Mouse (Mus musculus) myocyte (in vitro differentiated cells): ENCODE results near the gene Scg5. TPM values are rescaled to one million over a fixed set of nuclear protein-coding genes. Genes with fewer than 3 reads are reported as not detected.

Source experiments
- H3K27me3 ChIP-seq: one replicate; pipeline ENCODE4 v1.6.1; 2011; ENCODE audit not compliant: control insufficient read depth, insufficient read depth, insufficient read length
- H3K36me3 ChIP-seq: one replicate; pipeline ENCODE4 v1.6.1; 2011; ENCODE audit not compliant: control insufficient read depth, insufficient read depth
- H3K4me2 ChIP-seq: one replicate; pipeline ENCODE4 v1.6.1; 2011; ENCODE audit warnings: low read depth, control low read depth
- H3K4me3 ChIP-seq: one replicate; pipeline ENCODE4 v1.5.1; 2011; ENCODE audit warnings: mild to moderate bottlenecking, control low read depth, moderate library complexity
- H3K79me2 ChIP-seq: one replicate; pipeline ENCODE4 v1.6.1; 2011; ENCODE audit not compliant: control insufficient read depth, insufficient read depth
- H3ac ChIP-seq: one replicate; pipeline ENCODE4 v1.6.1; 2011; ENCODE audit not compliant: control insufficient read depth, insufficient read length
- CEBPB ChIP-seq: IDR thresholded peaks from 2 replicates; pipeline ENCODE4 v1.6.1; 2011; ENCODE audit warnings: mild to moderate bottlenecking, moderate library complexity; ENCODE audit not compliant: poor library complexity, insufficient read depth, severe bottlenecking
- E2F4 ChIP-seq: IDR thresholded peaks from one replicate; pipeline ENCODE4 v1.6.1; 2011; ENCODE audit warnings: mild to moderate bottlenecking, control low read depth, moderate library complexity; ENCODE audit not compliant: insufficient read depth
- MAX ChIP-seq: IDR thresholded peaks from one replicate; pipeline ENCODE4 v1.6.1; 2011; ENCODE audit warnings: low read depth, mild to moderate bottlenecking, control low read depth
- MYOD1 ChIP-seq, 3 experiments: IDR thresholded peaks; one replicate each; pipeline ENCODE4 v1.6.1; 2011; ENCODE audit warnings: control low read depth in 2 of 3, low read depth in 2 of 3, mild to moderate bottlenecking in 2 of 3, moderate library complexity in 1 of 3; ENCODE audit not compliant: insufficient read length in 2 of 3, control insufficient read depth in 1 of 3
- MYOG ChIP-seq, 3 experiments: IDR thresholded peaks; one replicate each; pipeline ENCODE4 v1.6.1; 2011; ENCODE audit warnings: control low read depth in 2 of 3, low read depth in 2 of 3, mild to moderate bottlenecking in 2 of 3; ENCODE audit not compliant: insufficient read length in 2 of 3, control insufficient read depth in 1 of 3, insufficient read depth in 1 of 3
- POLR2A ChIP-seq: IDR thresholded peaks from one replicate; pipeline ENCODE4 v1.6.1; 2011; ENCODE audit warnings: low read depth, mild to moderate bottlenecking, control low read depth, moderate library complexity; ENCODE audit not compliant: insufficient read length
- REST ChIP-seq: IDR thresholded peaks from one replicate; pipeline ENCODE4 v1.6.1; 2011; ENCODE audit warnings: mild to moderate bottlenecking, control low read depth, moderate library complexity; ENCODE audit not compliant: insufficient read depth, insufficient read length
- SRF ChIP-seq: IDR thresholded peaks from one replicate; pipeline ENCODE4 v1.6.1; 2011; ENCODE audit warnings: low read depth; ENCODE audit not compliant: control insufficient read depth, insufficient read length
- TCF12 ChIP-seq: IDR thresholded peaks from one replicate; pipeline ENCODE4 v1.6.1; 2011; ENCODE audit warnings: mild to moderate bottlenecking, control low read depth; ENCODE audit not compliant: poor library complexity, insufficient read depth, severe bottlenecking
- TCF3 ChIP-seq: IDR thresholded peaks from one replicate; pipeline ENCODE4 v1.6.1; 2011; ENCODE audit warnings: low read depth, control low read depth; ENCODE audit not compliant: insufficient read length
- USF1 ChIP-seq: IDR thresholded peaks from one replicate; pipeline ENCODE4 v1.6.1; 2011; ENCODE audit warnings: low read depth, mild to moderate bottlenecking, control low read depth, moderate library complexity
- polyA plus RNA-seq: library from polyadenylated mRNA; unstranded; fragments of >200 nt; fragmentation: generic; extraction: Trizol; gene quantifications from one replicate; pipeline ENCODE4 v1.2.1, GENCODE M21; 2012; ENCODE audit warnings: missing spikeins

Scg5 gene
- polyA plus RNA-seq, 1 experiment, result 0.08 TPM

DNA sequence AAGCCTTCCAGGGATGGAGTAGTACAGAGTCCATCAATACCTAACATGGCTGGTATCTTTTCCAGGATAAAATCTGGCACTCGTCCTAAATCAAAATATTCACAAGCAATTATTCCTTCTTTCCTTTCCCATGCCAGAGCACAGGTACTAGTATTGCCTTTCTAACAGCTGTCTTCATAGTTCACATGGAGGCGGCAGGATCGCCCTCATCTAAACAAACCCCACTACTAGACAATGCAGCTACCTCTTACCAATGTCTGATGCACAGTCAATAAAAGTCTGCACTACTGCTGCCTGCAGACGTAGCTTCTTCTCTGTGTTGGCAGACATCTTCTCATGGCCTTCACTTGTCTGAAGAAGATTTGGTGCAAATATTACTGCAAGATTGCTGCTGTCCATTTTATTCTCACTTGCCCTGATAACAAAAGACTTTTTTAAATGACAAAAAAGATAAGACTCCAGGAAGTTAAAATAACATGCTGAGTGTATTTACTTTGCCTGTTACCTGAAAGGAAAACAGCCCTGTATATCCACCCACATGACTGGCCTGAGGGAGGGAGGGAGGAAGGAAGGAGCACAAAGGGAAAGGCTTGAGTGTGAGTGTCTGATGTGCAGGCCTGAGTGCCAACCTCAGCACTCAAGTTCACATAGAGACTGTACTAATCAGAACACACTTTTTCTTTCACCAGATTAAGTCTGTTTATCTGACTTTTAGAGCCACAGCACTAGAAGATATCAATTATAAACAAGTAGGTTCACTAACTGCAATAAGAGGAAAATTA lies 12.9 kb upstream of the Scg5 start:
- Histone ChIP-seq H3K27me3 (no peaks in the 10 kb centered on the region), H3K4me3 (no peak overlapping the region), H3K4me2 (no peak overlapping the region), H3ac (no peak overlapping the region), H3K79me2 (peaks cover 37% of the 10 kb centered on the region), H3K36me3 (peaks cover 50% of the 10 kb centered on the region)
- TF ChIP-seq MYOG (IDR thresholded peaks at IDR 0.05; ENCODE audit: control insufficient read depth in 1 of 3, insufficient read depth in 1 of 3, insufficient read length in 2 of 3, low read depth in 2 of 3), result no peak
- TF ChIP-seq POLR2A, result no peak
- no peak for TF ChIP-seq TCF12
- TF ChIP-seq MAX, result no peak
- TF ChIP-seq USF1, result no peak
- TF ChIP-seq SRF, result no peak
- no peak for TF ChIP-seq E2F4
- TF ChIP-seq REST, result no peak
- no peak for TF ChIP-seq MYOD1 (IDR thresholded peaks at IDR 0.05; ENCODE audit: control insufficient read depth in 1 of 3, insufficient read length in 2 of 3, low read depth in 2 of 3)
- no peak for TF ChIP-seq TCF3

DNA sequence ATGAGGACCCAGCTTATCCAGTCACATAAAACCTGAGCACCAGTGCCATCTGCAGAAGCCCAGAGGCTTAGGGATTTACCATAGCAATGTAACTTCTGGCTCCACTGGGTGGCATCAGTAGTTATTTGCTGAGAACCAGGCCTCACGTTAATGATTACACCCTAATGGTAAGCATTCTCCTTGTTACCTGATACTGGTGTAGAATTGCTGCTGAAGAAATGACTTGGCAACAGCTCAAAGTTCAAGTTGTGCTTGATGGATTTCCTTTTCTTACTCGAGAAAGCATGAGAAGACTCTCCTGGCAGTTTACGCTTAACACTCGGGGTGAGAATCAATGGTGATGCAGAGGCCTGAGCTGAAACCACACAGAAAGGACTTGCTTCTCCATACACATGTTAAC lies 10.6 kb upstream of the Scg5 start:
- Histone ChIP-seq H3K4me3 (no peak overlapping the region), H3K36me3 (peaks cover 68% of the 10 kb centered on the region), H3K79me2 (peaks cover 14% of the 10 kb centered on the region), H3K27me3 (no peaks in the 10 kb centered on the region), H3ac (no peak overlapping the region), H3K4me2 (no peak overlapping the region)
- TF ChIP-seq MAX (no peak), E2F4 (no peak)

DNA sequence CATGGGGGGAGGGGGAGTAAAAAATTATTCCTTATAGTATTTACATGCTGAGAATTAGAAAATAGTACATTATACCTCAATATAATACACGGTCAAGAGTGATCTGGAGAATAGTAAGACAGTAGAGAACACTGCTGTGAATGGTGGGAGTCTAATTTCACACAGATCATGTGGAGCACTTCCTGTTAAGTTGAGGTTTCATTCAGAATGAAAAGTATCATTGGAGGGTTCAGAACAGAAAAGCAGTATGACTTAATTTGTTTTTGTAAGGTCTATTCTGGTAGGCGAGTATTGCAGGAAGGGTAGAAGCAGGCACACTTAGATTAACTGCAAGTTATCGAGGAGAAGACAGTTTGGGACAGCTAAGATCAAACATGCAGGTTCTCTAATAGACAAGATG lies 6.3 kb upstream of the Scg5 start:
- Histone ChIP-seq H3K4me3 (no peak overlapping the region), H3K27me3 (no peaks in the 10 kb centered on the region), H3K36me3 (peaks cover 70% of the 10 kb centered on the region), H3K4me2 (no peak overlapping the region), H3K79me2 (no peaks in the 10 kb centered on the region), H3ac (no peak overlapping the region)
- no peak for TF ChIP-seq POLR2A

DNA sequence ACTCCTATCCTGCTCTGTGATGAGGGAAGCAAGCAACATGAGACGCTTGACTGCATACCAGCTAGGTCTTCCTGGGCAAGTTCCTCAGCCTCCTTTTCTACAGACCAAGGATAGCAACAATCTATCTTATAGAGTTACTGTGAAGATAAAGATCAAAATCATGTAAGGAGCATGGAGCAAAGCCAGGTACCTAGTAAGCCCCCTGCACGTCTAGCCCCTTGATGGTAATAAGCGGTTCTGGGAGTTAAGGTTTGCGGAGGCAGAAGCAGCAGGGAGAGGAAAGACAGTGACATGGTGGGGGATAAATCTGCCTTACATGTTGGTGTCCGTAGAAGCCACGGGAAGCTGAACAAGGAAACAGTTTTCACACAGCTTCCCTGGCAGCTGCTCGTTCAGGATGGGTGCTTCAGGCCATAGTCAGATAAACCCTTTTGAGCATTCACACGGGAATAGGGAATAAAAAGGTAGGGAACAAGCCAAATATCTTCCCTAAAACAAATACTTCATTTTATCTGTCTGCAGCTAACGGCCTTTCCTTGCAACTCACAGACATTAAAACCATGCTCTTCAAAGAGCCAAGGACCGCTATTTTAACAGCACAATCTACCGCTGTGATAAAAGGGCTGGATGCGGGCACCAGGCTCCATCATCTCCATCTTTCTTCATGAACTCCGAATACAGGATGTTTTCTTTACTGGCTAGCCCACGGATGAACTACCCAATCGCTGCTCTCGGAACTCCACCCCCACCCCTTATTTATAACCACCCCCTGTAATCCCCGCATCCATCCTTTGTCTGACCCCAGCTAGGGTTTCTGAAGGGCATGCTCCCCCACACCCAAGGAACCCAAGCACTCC lies 607 bp downstream of the Scg5 start:
- Histone ChIP-seq H3K27me3 (no peaks in the 10 kb centered on the region), H3K79me2 (no peaks in the 10 kb centered on the region), H3K4me3 (no peak overlapping the region), H3ac (no peak overlapping the region), H3K36me3 (peaks cover 22% of the 10 kb centered on the region), H3K4me2 (no peak overlapping the region)
- no peak for TF ChIP-seq REST

DNA sequence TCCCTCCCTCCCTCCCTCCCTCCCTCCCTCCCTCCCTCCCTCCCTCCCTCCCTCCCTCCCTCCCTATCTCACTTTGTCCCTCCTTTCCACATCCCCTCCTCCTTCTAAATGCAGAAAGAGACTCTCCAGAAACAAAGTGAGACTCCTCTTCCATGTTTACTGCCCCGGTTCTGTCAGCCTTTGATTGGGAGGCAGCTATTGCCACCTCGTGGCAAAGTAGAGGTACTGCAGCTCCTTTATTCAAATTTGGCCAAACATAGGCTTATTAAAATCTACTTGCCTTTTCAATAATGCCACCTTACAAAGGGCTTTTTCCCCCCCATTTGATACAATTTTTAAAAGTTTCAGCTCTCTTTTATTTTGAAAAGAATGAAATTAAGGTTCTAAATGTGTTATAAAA lies 5.0 kb downstream of the Scg5 start:
- no peaks in the 10 kb centered on the region for H3K36me3 ChIP-seq
- no peaks in the 10 kb centered on the region for H3K79me2 ChIP-seq
- H3K4me2 ChIP-seq, result no peak overlapping the region
- H3ac ChIP-seq, result no peak overlapping the region
- no peaks in the 10 kb centered on the region for H3K27me3 ChIP-seq
- TF ChIP-seq USF1 (no peak), TCF12 (no peak), E2F4 (no peak), POLR2A (no peak), TCF3 (no peak), MYOD1 (IDR thresholded peaks at IDR 0.05; ENCODE audit: control insufficient read depth in 1 of 3, insufficient read length in 2 of 3, low read depth in 2 of 3) (no peak)
- no peak overlapping the region for H3K4me3 ChIP-seq

DNA sequence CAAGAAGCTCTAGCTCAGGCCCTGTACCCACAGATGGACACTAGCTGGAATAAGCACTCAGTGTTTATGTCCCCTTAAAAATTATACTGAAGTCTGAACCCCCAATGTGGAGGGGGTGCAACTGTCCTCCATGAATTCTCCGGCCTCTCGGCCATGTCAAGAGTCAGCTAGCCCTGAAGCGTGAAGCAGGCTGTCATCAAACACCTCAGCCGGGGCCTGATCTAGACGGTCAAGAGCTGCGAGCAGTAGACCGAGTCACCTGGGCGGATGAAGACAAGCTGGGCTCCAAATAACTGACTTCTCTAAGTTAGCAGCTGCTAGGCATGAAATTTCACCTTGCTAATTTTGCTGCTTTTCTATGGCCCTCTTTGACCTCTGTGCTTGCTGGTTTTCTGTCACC lies 6.6 kb downstream of the Scg5 start:
- Histone ChIP-seq H3K79me2 (no peaks in the 10 kb centered on the region), H3K4me2 (no peak overlapping the region), H3K36me3 (no peaks in the 10 kb centered on the region), H3K4me3 (no peak overlapping the region), H3K27me3 (no peaks in the 10 kb centered on the region), H3ac (no peak overlapping the region)
- TF ChIP-seq USF1, result no peak
- no peak for TF ChIP-seq CEBPB
